Mouse (Mus musculus): ENCODE results near the gene Atg7. TPM values are rescaled to one million over a fixed set of nuclear protein-coding genes. Genes with fewer than 3 reads are reported as not detected.

Gene Atg7
- polyA plus RNA-seq, 1 experiment, result 25.3 TPM

GRCm38 (mm10) chr6:114723925-114724324, 81.0 kb downstream of the Atg7 start:
- no peak overlapping the region for H3K27ac ChIP-seq (ENCODE audit: insufficient read depth, low read length)
- TF ChIP-seq POLR2A (IDR thresholded peaks at IDR 0.05; ENCODE audit: extremely low read depth, insufficient read depth, low read length) (no peak), CTCF (IDR thresholded peaks at IDR 0.05; ENCODE audit: extremely low read depth, insufficient read depth, low read length) (peak; percentile 90)

GRCm38 (mm10) chr6:114724351-114724750, 81.5 kb downstream of the Atg7 start:
- Histone ChIP-seq H3K4me1 (ENCODE audit: control insufficient read depth, insufficient read depth, low read length) (peaks cover 2% of the 10 kb centered on the region; the same call in 1 of the 2 replicates), H3K4me3 (ENCODE audit: insufficient read depth, low read length) (no peak overlapping the region), H3K27ac (ENCODE audit: insufficient read depth, low read length) (no peak overlapping the region)
- TF ChIP-seq POLR2A (IDR thresholded peaks at IDR 0.05; ENCODE audit: extremely low read depth, insufficient read depth, low read length) (no peak), CTCF (IDR thresholded peaks at IDR 0.05; ENCODE audit: extremely low read depth, insufficient read depth, low read length) (no peak)

More at GRCm38 (mm10) chr6:114723925-114724324, 81.0 kb downstream of the Atg7 start:
- no peak overlapping the region for H3K4me3 ChIP-seq (ENCODE audit: insufficient read depth, low read length)
- peaks cover 2% of the 10 kb centered on the region; the same call in 1 of the 2 replicates for H3K4me1 ChIP-seq (ENCODE audit: control insufficient read depth, insufficient read depth, low read length)

- H3K4me1 ChIP-seq (ENCODE audit: control insufficient read depth, insufficient read depth, low read length), result peaks cover 2% of the 10 kb centered on the region; the same call in 1 of the 2 replicates
- H3K4me3 ChIP-seq (ENCODE audit: insufficient read depth, low read length), result no peak overlapping the region
- H3K27ac ChIP-seq (ENCODE audit: insufficient read depth, low read length), result no peak overlapping the region
- TF ChIP-seq CTCF (IDR thresholded peaks at IDR 0.05; ENCODE audit: extremely low read depth, insufficient read depth, low read length), result no peak
- no peak for TF ChIP-seq POLR2A (IDR thresholded peaks at IDR 0.05; ENCODE audit: extremely low read depth, insufficient read depth, low read length)
These were observed 82.3 kb downstream of the Atg7 start for GRCm38 (mm10) chr6:114725147-114725575.

- TF ChIP-seq POLR2A (IDR thresholded peaks at IDR 0.05; ENCODE audit: extremely low read depth, insufficient read depth, low read length), result no peak
- no peak for TF ChIP-seq CTCF (IDR thresholded peaks at IDR 0.05; ENCODE audit: extremely low read depth, insufficient read depth, low read length)
- Histone ChIP-seq H3K27ac (ENCODE audit: insufficient read depth, low read length) (no peak overlapping the region), H3K4me1 (ENCODE audit: control insufficient read depth, insufficient read depth, low read length) (peaks cover 2% of the 10 kb centered on the region; the same call in 1 of the 2 replicates), H3K4me3 (ENCODE audit: insufficient read depth, low read length) (no peak overlapping the region)
These were observed 83.8 kb downstream of the Atg7 start for GRCm38 (mm10) chr6:114726681-114727080.

- Histone ChIP-seq H3K4me3 (ENCODE audit: insufficient read depth, low read length) (no peak overlapping the region), H3K4me1 (ENCODE audit: control insufficient read depth, insufficient read depth, low read length) (peaks cover 2% of the 10 kb centered on the region), H3K27ac (ENCODE audit: insufficient read depth, low read length) (no peak overlapping the region)
- TF ChIP-seq POLR2A (IDR thresholded peaks at IDR 0.05; ENCODE audit: extremely low read depth, insufficient read depth, low read length) (no peak), CTCF (IDR thresholded peaks at IDR 0.05; ENCODE audit: extremely low read depth, insufficient read depth, low read length) (no peak)
These were observed 90.3 kb downstream of the Atg7 start for GRCm38 (mm10) chr6:114733156-114733555.

GRCm38 (mm10) chr6:114733681-114734080, 90.8 kb downstream of the Atg7 start:
- no peak overlapping the region for H3K27ac ChIP-seq (ENCODE audit: insufficient read depth, low read length)
- H3K4me3 ChIP-seq (ENCODE audit: insufficient read depth, low read length), result no peak overlapping the region
- TF ChIP-seq CTCF (IDR thresholded peaks at IDR 0.05; ENCODE audit: extremely low read depth, insufficient read depth, low read length) (no peak), POLR2A (IDR thresholded peaks at IDR 0.05; ENCODE audit: extremely low read depth, insufficient read depth, low read length) (no peak)
- peaks cover 2% of the 10 kb centered on the region for H3K4me1 ChIP-seq (ENCODE audit: control insufficient read depth, insufficient read depth, low read length)

GRCm38 (mm10) chr6:114735054-114735453, 92.2 kb downstream of the Atg7 start:
- no peak overlapping the region for H3K27ac ChIP-seq (ENCODE audit: insufficient read depth, low read length)
- H3K4me3 ChIP-seq (ENCODE audit: insufficient read depth, low read length), result no peak overlapping the region
- peaks cover 2% of the 10 kb centered on the region for H3K4me1 ChIP-seq (ENCODE audit: control insufficient read depth, insufficient read depth, low read length)
- TF ChIP-seq POLR2A (IDR thresholded peaks at IDR 0.05; ENCODE audit: extremely low read depth, insufficient read depth, low read length), result no peak
- TF ChIP-seq CTCF (IDR thresholded peaks at IDR 0.05; ENCODE audit: extremely low read depth, insufficient read depth, low read length), result no peak

- no peak for TF ChIP-seq CTCF (IDR thresholded peaks at IDR 0.05; ENCODE audit: extremely low read depth, insufficient read depth, low read length)
- no peak for TF ChIP-seq POLR2A (IDR thresholded peaks at IDR 0.05; ENCODE audit: extremely low read depth, insufficient read depth, low read length)
- peaks cover 2% of the 10 kb centered on the region for H3K4me1 ChIP-seq (ENCODE audit: control insufficient read depth, insufficient read depth, low read length)
- H3K27ac ChIP-seq (ENCODE audit: insufficient read depth, low read length), result no peak overlapping the region
- H3K4me3 ChIP-seq (ENCODE audit: insufficient read depth, low read length), result no peak overlapping the region
These were observed 93.5 kb downstream of the Atg7 start for GRCm38 (mm10) chr6:114736355-114736754.

GRCm38 (mm10) chr6:114737181-114737580, 94.3 kb downstream of the Atg7 start:
- peaks cover 2% of the 10 kb centered on the region for H3K4me1 ChIP-seq (ENCODE audit: control insufficient read depth, insufficient read depth, low read length)

GRCm38 (mm10) chr6:114737931-114738759, 95.2 kb downstream of the Atg7 start:
- no peak overlapping the region for H3K27ac ChIP-seq (ENCODE audit: insufficient read depth, low read length)

More at GRCm38 (mm10) chr6:114737181-114737580, 94.3 kb downstream of the Atg7 start:
- Histone ChIP-seq H3K4me3 (ENCODE audit: insufficient read depth, low read length) (no peak overlapping the region), H3K27ac (ENCODE audit: insufficient read depth, low read length) (no peak overlapping the region)
- TF ChIP-seq CTCF (IDR thresholded peaks at IDR 0.05; ENCODE audit: extremely low read depth, insufficient read depth, low read length) (no peak), POLR2A (IDR thresholded peaks at IDR 0.05; ENCODE audit: extremely low read depth, insufficient read depth, low read length) (no peak)

More at GRCm38 (mm10) chr6:114737931-114738759, 95.2 kb downstream of the Atg7 start:
- TF ChIP-seq POLR2A (IDR thresholded peaks at IDR 0.05; ENCODE audit: extremely low read depth, insufficient read depth, low read length), result no peak
- peaks cover 2% of the 10 kb centered on the region for H3K4me1 ChIP-seq (ENCODE audit: control insufficient read depth, insufficient read depth, low read length)
- H3K4me3 ChIP-seq (ENCODE audit: insufficient read depth, low read length), result no peak overlapping the region; the same call in 1 of the 2 replicates

All from cortical plate, adult 2 months (tissue).